Mouse (Mus musculus): ENCODE data around the gene Irf5. TPM values are rescaled to one million over a fixed set of nuclear protein-coding genes. Genes with fewer than 3 reads are reported as not detected.

The Irf5 gene
- polyA plus RNA-seq, 1 experiment from 2014 or later, result 2.7 TPM

DNA sequence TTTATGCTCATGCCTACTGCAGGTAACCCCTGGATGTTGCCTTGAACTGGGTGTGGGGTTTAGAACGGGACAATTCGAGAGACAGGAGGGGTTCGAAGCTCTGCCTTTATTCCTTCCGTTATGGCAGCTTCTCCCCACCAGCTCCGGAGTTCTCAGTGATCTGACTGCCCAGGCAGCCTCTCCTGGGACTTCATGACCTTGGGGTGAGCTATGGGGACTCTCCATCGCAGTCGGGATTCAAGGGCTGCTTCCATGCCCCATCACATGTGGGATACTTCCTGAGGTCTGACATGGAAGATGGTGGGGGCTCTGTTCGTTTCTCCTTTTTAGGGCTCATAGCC, 1.7 kb downstream of the Irf5 start:
- no peak for ATAC-seq (ENCODE audit: insufficient number of reproducible peaks, insufficient read depth, low FRiP score, low TSS enrichment)
- peaks cover 50% of the 10 kb centered on the region for H3K27me3 ChIP-seq

DNA sequence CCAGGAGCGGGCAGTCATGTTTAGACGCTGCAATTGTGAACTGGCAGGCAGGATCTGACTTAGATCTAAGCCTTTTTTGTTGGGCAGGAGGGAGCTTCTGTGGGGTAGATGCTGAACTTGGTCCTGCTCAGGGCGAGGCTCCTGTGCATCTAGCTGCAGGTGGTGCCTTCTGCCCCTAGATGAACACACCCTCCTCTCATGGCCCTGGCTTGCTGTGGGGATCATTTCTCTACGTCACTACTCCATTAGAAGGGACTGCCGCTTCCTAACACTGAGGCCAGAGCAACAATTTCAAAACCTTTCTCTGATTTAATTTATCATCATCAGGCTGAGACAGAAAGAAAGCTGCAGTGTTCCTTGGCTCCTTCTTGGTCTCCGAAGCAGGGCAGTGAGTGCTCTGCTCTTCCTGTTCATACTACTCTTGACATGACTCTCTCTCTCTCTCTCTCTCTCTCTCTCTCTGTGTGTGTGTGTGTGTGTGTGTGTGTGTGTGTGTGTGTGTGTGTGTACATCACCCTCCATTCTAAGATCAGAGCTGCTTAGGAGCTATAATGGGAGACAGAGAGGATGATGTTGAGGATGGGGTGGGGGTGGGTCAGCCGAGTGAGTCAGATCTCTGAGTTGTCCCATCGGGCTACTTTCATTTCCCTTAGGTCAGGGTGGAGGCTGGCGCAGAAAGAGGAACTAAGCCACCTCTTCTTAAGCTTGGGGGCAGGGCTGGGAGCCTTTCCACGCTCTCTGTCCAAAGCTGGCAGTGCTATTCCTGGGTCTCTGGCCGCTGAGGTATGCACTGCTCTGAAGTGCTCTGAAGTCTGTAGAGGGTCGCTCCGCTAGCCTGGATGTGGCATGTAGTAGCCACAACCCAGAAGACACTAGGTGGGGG, 2.4 kb downstream of the Irf5 start:
- Histone ChIP-seq H3K9ac (no peak overlapping the region), H3K4me1 (peaks cover 22% of the 10 kb centered on the region), H3K27ac (no peak overlapping the region), H3K9me3 (no peaks in the 10 kb centered on the region), H3K27me3 (peaks cover 50% of the 10 kb centered on the region), H3K4me2 (replicated peaks) (0 out of 2 replicates have a peak overlapping the region, but pooled peaks have one; percentile 11), H3K4me3 (peak overlapping the region; percentile 57; the same call in 1 of the 2 replicates), H3K36me3 (no peaks in the 10 kb centered on the region)
- ATAC-seq (ENCODE audit: insufficient number of reproducible peaks, insufficient read depth, low FRiP score, low TSS enrichment), result no peak
- WGBS, result 22% methylated on average over 13 of the region's 13 CpGs

More for the DNA sequence above, 1.7 kb downstream of the Irf5 start:
- 13% methylated on average over 8 of the region's 8 CpGs for WGBS
- no peak overlapping the region for H3K27ac ChIP-seq
- peak overlapping the region; percentile 100; the same call in 1 of the 2 replicates for H3K4me2 ChIP-seq (replicated peaks)
- peak overlapping the region; percentile 57 for H3K4me3 ChIP-seq
- peaks cover 22% of the 10 kb centered on the region for H3K4me1 ChIP-seq
- no peak overlapping the region for H3K9ac ChIP-seq
- H3K9me3 ChIP-seq, result no peaks in the 10 kb centered on the region
- no peaks in the 10 kb centered on the region for H3K36me3 ChIP-seq

DNA sequence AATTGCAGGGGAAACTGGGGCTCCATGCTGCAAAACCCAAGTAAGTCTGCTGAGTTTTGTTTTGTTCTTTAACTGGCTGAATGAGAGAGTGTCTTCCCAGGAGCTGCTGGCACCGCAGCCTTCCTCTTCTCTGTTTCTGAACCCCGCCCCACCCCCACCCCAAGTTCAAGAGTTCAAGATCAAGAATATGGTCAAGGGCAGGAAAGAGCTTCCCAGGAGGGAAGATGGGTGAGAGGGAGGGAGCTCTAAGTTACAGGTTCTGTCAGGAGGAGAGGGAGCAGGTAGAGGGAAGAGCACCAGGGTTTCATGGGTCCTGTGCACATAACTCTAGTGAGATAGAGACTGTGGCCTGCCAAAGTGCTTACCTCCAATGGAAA, 3.0 kb downstream of the Irf5 start:
- 42% methylated on average over 2 of the region's 2 CpGs for WGBS
- no peaks in the 10 kb centered on the region for H3K9me3 ChIP-seq
- no peak overlapping the region for H3K27ac ChIP-seq
- no peaks in the 10 kb centered on the region for H3K36me3 ChIP-seq
- no peak for ATAC-seq (ENCODE audit: insufficient number of reproducible peaks, insufficient read depth, low FRiP score, low TSS enrichment)
- H3K4me3 ChIP-seq, result no peak overlapping the region
- H3K9ac ChIP-seq, result no peak overlapping the region
- H3K4me2 ChIP-seq (replicated peaks), result no peak overlapping the region
- peaks cover 22% of the 10 kb centered on the region for H3K4me1 ChIP-seq
- H3K27me3 ChIP-seq, result peaks cover 50% of the 10 kb centered on the region

DNA sequence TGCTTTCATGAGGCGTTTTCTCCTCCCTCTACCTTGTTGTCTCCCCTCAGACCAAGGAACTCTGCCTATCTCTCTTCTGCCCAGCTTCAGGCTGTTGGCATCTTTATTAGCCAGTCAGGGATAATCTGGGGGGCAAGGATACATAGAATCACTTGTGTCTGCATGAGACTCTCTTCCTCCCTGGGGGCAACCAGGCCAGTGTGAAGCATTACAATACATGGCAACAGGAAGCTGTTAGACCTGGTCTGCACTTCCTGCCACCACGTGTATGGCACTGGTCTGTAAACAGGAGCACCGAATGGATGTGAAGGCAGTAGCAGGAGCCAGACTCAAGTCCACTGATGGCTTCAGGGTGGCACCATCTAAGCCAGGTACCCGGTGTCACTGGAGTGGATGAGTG, 3.6 kb downstream of the Irf5 start:
- ATAC-seq (ENCODE audit: insufficient number of reproducible peaks, insufficient read depth, low FRiP score, low TSS enrichment), result no peak
- H3K27me3 ChIP-seq, result peaks cover 50% of the 10 kb centered on the region
- H3K9ac ChIP-seq, result no peak overlapping the region
- no peaks in the 10 kb centered on the region for H3K36me3 ChIP-seq
- H3K4me3 ChIP-seq, result no peak overlapping the region
- H3K4me1 ChIP-seq, result peaks cover 22% of the 10 kb centered on the region
- 55% methylated on average over 4 of the region's 4 CpGs for WGBS
- no peak overlapping the region for H3K4me2 ChIP-seq (replicated peaks)
- H3K9me3 ChIP-seq, result no peaks in the 10 kb centered on the region
- H3K27ac ChIP-seq, result no peak overlapping the region

DNA sequence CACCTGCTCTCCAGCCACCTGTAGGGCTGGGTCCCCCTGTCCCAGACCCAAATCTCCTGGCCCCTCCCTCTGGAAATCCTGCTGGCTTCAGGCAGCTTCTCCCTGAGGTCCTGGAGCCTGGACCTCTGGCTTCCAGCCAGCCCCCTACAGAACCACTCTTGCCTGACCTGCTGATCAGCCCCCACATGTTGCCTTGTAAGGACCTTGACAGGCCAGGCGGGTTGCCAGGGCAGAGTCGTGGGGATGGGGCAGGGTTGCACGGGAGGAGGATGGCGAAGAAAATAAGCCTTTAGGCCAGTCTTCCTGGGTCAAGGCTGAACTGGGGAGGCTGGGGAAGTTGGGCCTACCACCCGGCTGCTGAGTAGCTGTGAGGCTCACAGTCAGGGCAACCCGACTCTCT, 8.9 kb downstream of the Irf5 start:
- 65% methylated on average over 6 of the region's 6 CpGs for WGBS
- peaks cover 8% of the 10 kb centered on the region for H3K27me3 ChIP-seq
- H3K36me3 ChIP-seq, result peaks cover 8% of the 10 kb centered on the region; the same call in 1 of the 2 replicates
- no peaks in the 10 kb centered on the region for H3K9me3 ChIP-seq
- H3K27ac ChIP-seq, result no peak overlapping the region
- H3K4me2 ChIP-seq (replicated peaks), result no peak overlapping the region
- no peak overlapping the region for H3K9ac ChIP-seq
- H3K4me1 ChIP-seq, result no peaks in the 10 kb centered on the region
- ATAC-seq (ENCODE audit: insufficient number of reproducible peaks, insufficient read depth, low FRiP score, low TSS enrichment), result no peak
- no peak overlapping the region for H3K4me3 ChIP-seq

DNA sequence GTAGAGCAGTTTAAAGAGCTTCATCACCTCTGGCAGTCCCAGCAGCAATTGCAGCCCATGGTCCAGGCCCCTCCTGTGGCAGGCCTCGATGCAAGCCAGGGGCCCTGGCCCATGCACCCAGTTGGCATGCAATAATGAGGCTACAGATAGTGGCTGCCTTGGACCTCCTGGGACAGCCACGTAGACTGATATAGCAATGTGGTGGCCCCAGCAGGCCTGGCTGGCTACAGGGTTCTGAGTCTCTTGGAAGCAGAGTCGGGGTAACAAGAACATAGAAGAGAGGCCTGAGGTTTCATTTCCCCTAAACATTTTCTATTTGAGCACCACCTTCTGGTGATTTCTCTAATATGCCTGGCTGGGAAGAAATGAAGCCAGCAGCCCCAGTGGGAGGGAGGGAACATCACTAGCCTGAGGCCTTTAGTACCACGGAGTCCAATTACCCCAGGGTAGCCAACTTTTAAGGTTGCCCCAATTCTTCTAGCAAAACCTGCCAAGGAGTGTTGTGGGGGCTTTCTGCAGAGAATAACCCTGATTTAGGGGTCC, 10.3 kb downstream of the Irf5 start:
- ATAC-seq (ENCODE audit: insufficient number of reproducible peaks, insufficient read depth, low FRiP score, low TSS enrichment), result no peak

DNA sequence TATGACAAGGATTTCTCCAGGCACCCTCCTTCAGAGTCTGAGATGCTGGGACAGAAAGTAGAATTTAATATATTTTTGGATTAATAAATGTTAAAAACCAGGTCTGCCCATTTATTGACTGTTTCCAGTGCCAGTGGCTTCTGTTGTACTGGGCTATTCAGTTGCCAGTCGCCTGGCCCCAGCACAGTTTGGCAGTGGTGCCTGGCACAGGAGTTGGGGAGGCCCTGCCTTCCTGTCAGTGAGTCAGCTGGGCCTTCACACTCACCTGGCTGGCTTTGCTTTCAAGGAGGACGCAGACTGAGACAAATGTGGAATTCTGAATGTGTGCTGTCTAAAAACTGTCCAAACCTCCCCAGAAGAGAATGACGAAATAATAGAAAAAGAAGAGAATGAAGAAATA, 10.8 kb downstream of the Irf5 start:
- Histone ChIP-seq H3K36me3 (peaks cover 22% of the 10 kb centered on the region), H3K4me1 (no peaks in the 10 kb centered on the region), H3K27ac (no peak overlapping the region), H3K9me3 (no peaks in the 10 kb centered on the region), H3K27me3 (no peaks in the 10 kb centered on the region), H3K9ac (no peak overlapping the region), H3K4me3 (no peak overlapping the region), H3K4me2 (replicated peaks) (no peak overlapping the region)
- 83% methylated on average over 3 of the region's 3 CpGs for WGBS
- ATAC-seq (ENCODE audit: insufficient number of reproducible peaks, insufficient read depth, low FRiP score, low TSS enrichment), result no peak

More for the DNA sequence above, 10.3 kb downstream of the Irf5 start:
- no peak overlapping the region for H3K27ac ChIP-seq
- peaks cover 17% of the 10 kb centered on the region for H3K36me3 ChIP-seq
- H3K4me3 ChIP-seq, result no peak overlapping the region
- 71% methylated on average over 4 of the region's 4 CpGs for WGBS
- H3K4me1 ChIP-seq, result no peaks in the 10 kb centered on the region
- no peaks in the 10 kb centered on the region for H3K27me3 ChIP-seq
- no peak overlapping the region for H3K9ac ChIP-seq
- no peaks in the 10 kb centered on the region for H3K9me3 ChIP-seq
- no peak overlapping the region for H3K4me2 ChIP-seq (replicated peaks)

DNA sequence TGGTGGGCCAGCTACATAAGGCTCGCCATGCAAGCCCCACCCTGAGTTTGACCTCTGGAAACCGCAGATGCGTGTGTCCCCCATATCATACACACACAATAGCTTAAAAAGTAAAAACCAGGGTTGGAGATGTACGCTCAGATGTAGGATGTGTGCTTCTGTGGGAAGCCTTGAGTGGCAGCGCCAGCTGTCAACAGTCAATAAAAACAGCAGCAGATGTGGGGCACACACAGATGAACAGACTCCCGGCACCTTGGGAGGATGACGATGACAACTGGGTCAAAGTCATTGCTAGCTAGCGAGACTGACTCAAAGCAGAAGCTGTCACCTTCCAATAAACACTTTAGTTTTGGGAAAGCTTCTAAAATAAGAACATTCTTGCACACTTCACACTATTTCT, 13.1 kb downstream of the Irf5 start:
- H3K9me3 ChIP-seq, result no peaks in the 10 kb centered on the region
- no peak overlapping the region for H3K9ac ChIP-seq
- peaks cover 43% of the 10 kb centered on the region for H3K36me3 ChIP-seq
- WGBS, result 92% methylated on average over 8 of the region's 8 CpGs
- no peak overlapping the region for H3K27ac ChIP-seq
- H3K4me2 ChIP-seq (replicated peaks), result no peak overlapping the region
- no peaks in the 10 kb centered on the region for H3K4me1 ChIP-seq
- no peak overlapping the region for H3K4me3 ChIP-seq
- H3K27me3 ChIP-seq, result no peaks in the 10 kb centered on the region
- ATAC-seq (ENCODE audit: insufficient number of reproducible peaks, insufficient read depth, low FRiP score, low TSS enrichment), result no peak

- Histone ChIP-seq H3K9me3 (no peaks in the 10 kb centered on the region; the same call in 1 of the 2 replicates), H3K27me3 (no peaks in the 10 kb centered on the region), H3K4me2 (replicated peaks) (no peak overlapping the region), H3K4me3 (no peak overlapping the region), H3K27ac (no peak overlapping the region), H3K4me1 (no peaks in the 10 kb centered on the region), H3K9ac (no peak overlapping the region), H3K36me3 (peaks cover 50% of the 10 kb centered on the region)
- 85% methylated on average over 6 of the region's 6 CpGs for WGBS
- no peak for ATAC-seq (ENCODE audit: insufficient number of reproducible peaks, insufficient read depth, low FRiP score, low TSS enrichment)
Observed at GRCm38 (mm10) chr6:29540223-29540622, 13.8 kb downstream of the Irf5 start.

GRCm38 (mm10) chr6:29540956-29541355, 14.5 kb downstream of the Irf5 start:
- WGBS, result 89% methylated on average over 1 of the region's 1 CpGs
- no peaks in the 10 kb centered on the region for H3K27me3 ChIP-seq
- H3K4me1 ChIP-seq, result no peaks in the 10 kb centered on the region
- no peak for ATAC-seq (ENCODE audit: insufficient number of reproducible peaks, insufficient read depth, low FRiP score, low TSS enrichment)
- H3K27ac ChIP-seq, result no peak overlapping the region
- no peak overlapping the region for H3K4me2 ChIP-seq (replicated peaks)
- peaks cover 57% of the 10 kb centered on the region for H3K36me3 ChIP-seq
- H3K4me3 ChIP-seq, result no peak overlapping the region
- H3K9ac ChIP-seq, result no peak overlapping the region
- H3K9me3 ChIP-seq, result no peaks in the 10 kb centered on the region; the same call in 1 of the 2 replicates

DNA sequence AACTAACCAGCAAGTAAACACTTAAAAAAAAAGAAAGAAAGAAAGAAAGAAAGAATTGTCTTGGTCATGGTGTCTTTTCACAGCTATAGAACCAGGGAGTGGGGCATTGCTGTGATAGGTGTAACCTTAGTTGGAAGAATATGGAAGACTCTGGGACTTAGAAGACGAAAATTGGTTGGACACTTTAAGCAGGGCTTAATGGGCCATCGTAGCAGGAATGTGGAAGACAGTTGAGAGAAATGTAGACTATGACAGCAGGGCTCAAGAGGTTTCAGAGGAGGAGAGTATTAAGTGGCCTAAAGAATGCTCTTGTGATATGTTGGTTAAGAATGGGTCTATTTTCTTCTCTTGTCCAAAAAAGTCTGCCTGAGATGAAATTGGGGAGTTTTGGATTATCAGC, 19.2 kb downstream of the Irf5 start:
- no peak overlapping the region for H3K4me2 ChIP-seq (replicated peaks)
- ATAC-seq (ENCODE audit: insufficient number of reproducible peaks, insufficient read depth, low FRiP score, low TSS enrichment), result no peak
- WGBS, result 97% methylated on average over 2 of the region's 2 CpGs
- peaks cover 75% of the 10 kb centered on the region for H3K36me3 ChIP-seq
- H3K9me3 ChIP-seq, result no peaks in the 10 kb centered on the region; the same call in 1 of the 2 replicates
- no peak overlapping the region for H3K4me3 ChIP-seq
- H3K9ac ChIP-seq, result no peak overlapping the region
- H3K4me1 ChIP-seq, result no peaks in the 10 kb centered on the region
- H3K27ac ChIP-seq, result no peak overlapping the region
- no peaks in the 10 kb centered on the region for H3K27me3 ChIP-seq

GRCm38 (mm10) chr6:29547582-29547981, 21.2 kb downstream of the Irf5 start:
- Histone ChIP-seq H3K27me3 (no peaks in the 10 kb centered on the region), H3K27ac (no peak overlapping the region), H3K9me3 (no peaks in the 10 kb centered on the region; the same call in 1 of the 2 replicates), H3K36me3 (peaks cover 79% of the 10 kb centered on the region), H3K4me3 (no peak overlapping the region), H3K9ac (no peak overlapping the region), H3K4me1 (no peaks in the 10 kb centered on the region), H3K4me2 (replicated peaks) (no peak overlapping the region)
- ATAC-seq (ENCODE audit: insufficient number of reproducible peaks, insufficient read depth, low FRiP score, low TSS enrichment), result no peak

Measured in embryonic facial prominence, embryonic 12.5 days (tissue).